Mouse (Mus musculus) MEL-GATA-1-ER (cell line): ENCODE measurements around the gene Kcnq5.
"Not testable (repeated sequence)": the region's sequence is repeated elsewhere in the genome, so short reads cannot be mapped to it uniquely, and the experiment has no call there.

Source experiments
- DNase-seq: peaks from one replicate; pipeline ENCODE4 v3.0.0-alpha.2; 2012; ENCODE audit warnings: low read depth; ENCODE audit errors: extremely low read depth

Gene Kcnq5

GRCm38 (mm10) chr1:21488645-21489044 is 473.1 kb downstream of the Kcnq5 start:
- DNase-seq, result no peak

GRCm38 (mm10) chr1:21486266-21486665 is 475.5 kb downstream of the Kcnq5 start:
- no peak for DNase-seq

GRCm38 (mm10) chr1:21469311-21469710 is 492.4 kb downstream of the Kcnq5 start:
- DNase-seq, result no peak

GRCm38 (mm10) chr1:21466431-21466830 is 495.3 kb downstream of the Kcnq5 start:
- no peak for DNase-seq

GRCm38 (mm10) chr1:21460941-21461689 is 500.6 kb downstream of the Kcnq5 start:
- no peak for DNase-seq

- DNase-seq, result no peak
Observed at GRCm38 (mm10) chr1:21458581-21458980, 503.2 kb downstream of the Kcnq5 start.

- DNase-seq, result no peak
Observed at GRCm38 (mm10) chr1:21455971-21456370, 505.8 kb downstream of the Kcnq5 start.

- DNase-seq, result no peak
Observed at GRCm38 (mm10) chr1:21448227-21448626, 513.5 kb downstream of the Kcnq5 start.

- DNase-seq, result no peak
Observed at GRCm38 (mm10) chr1:21436753-21437152, 525.0 kb downstream of the Kcnq5 start.

GRCm38 (mm10) chr1:21434853-21435252 is 526.9 kb downstream of the Kcnq5 start:
- DNase-seq, result no peak

GRCm38 (mm10) chr1:21431666-21432065 is 530.1 kb downstream of the Kcnq5 start:
- DNase-seq, result no peak

- no peak for DNase-seq
Observed at GRCm38 (mm10) chr1:21428079-21428478, 533.7 kb downstream of the Kcnq5 start.

- DNase-seq, result no peak
Observed at GRCm38 (mm10) chr1:21425654-21426053, 536.1 kb downstream of the Kcnq5 start.

GRCm38 (mm10) chr1:21419370-21419769 is 542.4 kb downstream of the Kcnq5 start:
- no peak for DNase-seq

GRCm38 (mm10) chr1:21412197-21412555 is 549.6 kb downstream of the Kcnq5 start:
- DNase-seq, result no peak

GRCm38 (mm10) chr1:21411331-21412196 is 550.2 kb downstream of the Kcnq5 start:
- peak; percentile 22 for DNase-seq

GRCm38 (mm10) chr1:21407266-21407665 is 554.5 kb downstream of the Kcnq5 start:
- DNase-seq, result no peak

GRCm38 (mm10) chr1:21402804-21403203 is 558.9 kb downstream of the Kcnq5 start:
- DNase-seq, result no peak

- no peak for DNase-seq
Observed at GRCm38 (mm10) chr1:21391138-21391671, 570.5 kb downstream of the Kcnq5 start.

- no peak for DNase-seq
Observed at GRCm38 (mm10) chr1:21383256-21383655, 578.5 kb downstream of the Kcnq5 start, which contains the start of gene Khdc1b. Khdc1b (plus strand) TSS chr1:21383556.

GRCm38 (mm10) chr1:21368031-21368430 is 593.7 kb downstream of the Kcnq5 start, which contains the start of gene Khdc1c:
Khdc1c (plus strand) TSS chr1:21368331.
- DNase-seq, result not testable (repeated sequence)

GRCm38 (mm10) chr1:21349341-21349740 is 612.4 kb downstream of the Kcnq5 start, which contains the start of gene Khdc1a:
Khdc1a (plus strand) TSS chr1:21349641.
- no peak for DNase-seq
